Mouse (Mus musculus) left cerebral cortex, postnatal 4 days (tissue): ENCODE measurements around the gene F5. TPM values are rescaled to one million over a fixed set of nuclear protein-coding genes. Genes with fewer than 3 reads are reported as not detected.
A peak's percentile ranks its signal among the peaks of the same experiment; 100 is the strongest.
"Not testable (repeated sequence)": the region's sequence is repeated elsewhere in the genome, so short reads cannot be mapped to it uniquely, and the experiment has no call there.

Experiments
- DNase-seq: peaks from one replicate; pipeline ENCODE4 v3.0.0-alpha.2; 2022
- intact Hi-C: fragments of 180-260 bp; cut with DNase I; formaldehyde crosslinking; loops from one replicate; pipeline ENCODE4 v1.15.1; 2025
- total RNA-seq, 2 experiments: library from RNA; stranded (reverse); gene quantifications; 2 replicates each; pipeline ENCODE4 v1.2.3; 2021

Gene F5
- total RNA-seq, 2 experiments from 2014 or later: 0.14 to 0.24 TPM

GRCm38 (mm10) chr1:164220261-164220660 lies 68.6 kb downstream of the F5 start:
- no peak for DNase-seq
- intact Hi-C loops: no loop called here

DNA sequence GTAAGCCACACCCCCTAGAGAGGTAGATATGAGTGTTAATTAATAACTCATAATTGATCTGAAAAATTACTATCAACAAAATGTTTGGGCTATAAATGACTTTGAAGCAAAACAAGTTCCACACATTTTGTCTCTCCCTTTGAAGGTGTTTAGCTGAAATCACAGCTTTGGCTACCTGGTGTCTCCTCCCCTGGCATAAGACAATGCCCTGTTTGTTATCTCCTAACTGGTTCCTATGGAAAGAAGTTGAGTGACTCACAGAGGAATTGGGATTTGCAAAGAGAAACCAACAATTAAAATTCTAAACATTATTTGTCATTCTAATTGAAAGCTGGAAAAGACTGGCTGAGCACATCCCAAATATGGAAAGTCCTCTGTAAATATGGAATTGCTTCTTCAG lies 71.5 kb downstream of the F5 start:
- intact Hi-C loops: no loop called here
- no peak for DNase-seq

GRCm38 (mm10) chr1:164231937-164232570 lies 80.4 kb downstream of the F5 start:
- DNase-seq, intact Hi-C loops: not testable (repeated sequence)

- no peak for DNase-seq
- intact Hi-C loops: no loop called here
These were observed 81.8 kb downstream of the F5 start for GRCm38 (mm10) chr1:164233447-164233846.

DNA sequence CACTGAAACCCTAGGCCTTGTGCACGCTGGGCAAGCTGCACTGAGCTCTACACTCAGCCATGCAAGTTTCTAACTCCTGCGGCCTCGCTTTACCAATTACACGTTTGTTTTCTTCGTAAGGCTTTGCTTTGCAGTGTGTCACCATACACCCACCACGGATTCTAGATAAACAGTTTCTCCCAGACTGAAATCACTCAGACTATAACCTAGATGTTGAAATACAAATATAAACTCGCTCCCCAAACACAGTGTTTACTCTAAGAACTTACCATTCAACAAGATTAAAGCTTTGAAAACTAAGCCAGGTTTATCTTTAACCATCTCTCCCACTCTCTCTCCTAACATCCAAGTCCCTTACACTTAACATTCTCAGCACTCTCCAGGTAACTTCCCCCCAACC lies 83.4 kb downstream of the F5 start:
- intact Hi-C loops: no loop called here
- DNase-seq: no peak

DNA sequence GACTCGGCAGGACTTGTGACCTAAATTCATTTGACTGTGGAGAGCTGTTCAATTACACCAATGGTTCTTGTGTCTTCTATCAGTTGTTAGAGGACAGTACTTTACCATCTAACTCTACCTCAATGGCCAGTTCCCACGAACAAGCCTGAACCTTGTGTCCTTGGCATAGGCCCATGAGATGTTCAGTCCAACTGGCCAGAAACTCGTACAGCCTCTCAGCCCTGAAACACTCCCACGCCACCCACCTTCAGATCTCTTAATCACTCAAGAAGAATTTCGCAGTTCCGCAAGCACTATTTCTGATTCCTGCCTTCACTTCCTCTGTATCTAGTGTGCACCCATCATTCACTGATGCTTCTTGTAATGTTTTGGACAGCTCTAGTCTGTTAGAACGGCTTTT lies 84.4 kb downstream of the F5 start:
- intact Hi-C loops: no loop called here
- DNase-seq: no peak

GRCm38 (mm10) chr1:164241494-164241893 lies 89.9 kb downstream of the F5 start:
- no peak for DNase-seq
- intact Hi-C loops: no loop called here

- DNase-seq: no peak
- intact Hi-C loops: no loop called here
These were observed 91.2 kb downstream of the F5 start for GRCm38 (mm10) chr1:164242809-164243208.

DNA sequence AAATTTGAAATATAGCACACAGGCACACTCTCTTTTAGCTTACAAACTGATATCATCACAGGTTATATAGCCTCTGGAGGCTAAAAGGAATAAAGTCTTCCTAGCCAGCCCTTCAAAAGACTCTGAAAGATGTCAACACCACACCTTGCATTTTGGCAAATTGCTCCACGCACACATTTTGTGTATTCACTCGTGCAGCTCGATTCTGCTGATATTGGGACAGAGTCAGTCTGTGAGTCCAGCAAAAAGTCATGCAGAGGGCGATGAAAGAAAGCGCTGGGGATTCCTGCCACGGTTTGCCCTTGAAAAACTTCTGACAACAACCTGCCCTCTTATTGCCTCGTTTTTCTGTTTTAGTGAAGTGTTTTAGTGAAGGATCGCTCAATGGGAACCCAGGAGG lies 95.8 kb downstream of the F5 start:
- DNase-seq: no peak
- intact Hi-C loops: no loop called here

DNA sequence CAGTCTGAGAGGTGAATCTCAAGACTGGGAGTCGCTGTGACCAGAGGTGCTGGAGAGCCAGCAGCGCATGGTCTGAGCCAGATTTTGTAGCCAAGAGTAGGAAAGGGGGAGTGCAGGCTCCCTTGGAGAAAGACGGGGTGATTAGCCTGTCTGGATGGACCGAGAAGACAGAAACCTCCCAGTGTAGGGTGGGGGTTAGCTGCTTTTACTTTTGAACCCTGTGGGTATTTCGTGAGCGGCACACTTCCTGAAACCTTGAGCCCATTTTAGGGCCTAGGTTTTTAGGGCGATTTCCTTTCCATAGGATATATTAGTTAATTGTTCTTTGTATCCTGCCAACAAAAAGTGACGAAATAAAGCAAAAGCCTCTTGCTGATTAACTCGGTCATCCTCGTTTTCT lies 96.3 kb downstream of the F5 start:
- intact Hi-C loops: no loop called here
- DNase-seq: no peak

GRCm38 (mm10) chr1:164248465-164249331 lies 97.1 kb downstream of the F5 start, which contains the start of gene Slc19a2:
TSS of gene Slc19a2 (plus strand) at chr1:164249046.
- DNase-seq: peak; percentile 99
- intact Hi-C loops: no loop called here

GRCm38 (mm10) chr1:164249332-164249711 lies 97.7 kb downstream of the F5 start:
- intact Hi-C loops: no loop called here
- no peak for DNase-seq

DNA sequence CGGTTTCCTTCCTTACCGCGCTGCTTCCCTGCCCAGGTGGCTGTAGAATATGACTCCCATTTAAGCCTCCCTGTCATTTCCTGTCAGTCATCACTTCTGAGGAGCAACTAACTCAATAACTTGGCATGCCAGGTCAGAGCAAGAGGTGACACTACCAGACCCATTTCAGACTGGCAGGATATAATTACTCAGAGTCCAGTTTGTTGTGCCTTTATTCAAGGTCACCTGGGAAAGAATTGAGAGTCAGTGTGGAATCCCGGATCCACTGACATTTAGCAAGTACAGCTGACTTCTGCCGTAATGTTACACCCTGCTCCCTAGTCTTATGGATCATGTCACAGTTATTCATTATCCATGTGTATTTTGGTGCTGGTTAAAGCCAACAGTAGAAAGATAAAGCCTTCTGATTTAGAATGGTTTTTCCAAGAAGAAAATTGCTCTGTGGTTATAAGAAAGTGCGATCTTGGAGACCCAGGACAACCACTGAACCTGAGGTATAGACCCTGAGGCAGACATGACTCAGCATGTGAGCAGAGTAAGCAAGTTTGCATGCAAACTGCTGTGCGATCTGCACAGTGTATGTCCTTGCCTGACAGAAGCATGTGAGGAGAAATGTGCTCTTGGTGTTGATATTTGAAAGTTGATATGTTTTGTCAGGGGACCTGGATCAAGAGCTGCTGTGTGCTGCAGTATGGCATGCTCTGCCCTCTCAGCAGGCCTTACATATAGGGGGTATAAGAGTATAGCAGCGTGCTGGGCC lies 98.9 kb downstream of the F5 start:
- DNase-seq: no peak
- intact Hi-C loops: no loop called here

DNA sequence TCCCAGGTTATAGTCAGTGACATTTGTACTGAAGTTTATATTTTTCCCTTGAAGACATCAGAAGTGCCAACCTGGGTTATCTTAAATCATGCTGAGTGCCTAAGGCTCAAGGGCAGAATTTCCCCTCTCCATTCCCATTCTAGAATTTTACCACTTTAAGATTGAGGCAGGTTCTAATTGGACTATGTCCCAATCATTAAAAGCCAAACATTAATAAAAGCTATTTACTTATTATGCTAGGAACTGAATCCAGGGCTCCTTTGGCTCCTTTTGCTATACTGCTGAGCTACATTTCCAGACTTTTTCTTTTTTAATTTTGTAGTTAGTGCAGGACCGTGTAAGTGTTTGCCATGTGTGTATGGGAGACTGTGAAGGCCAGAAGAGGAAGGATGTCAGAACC lies 99.8 kb downstream of the F5 start:
- intact Hi-C loops: no loop called here
- DNase-seq: no peak

- intact Hi-C loops: no loop called here
- no peak for DNase-seq
These were observed 100.9 kb downstream of the F5 start for GRCm38 (mm10) chr1:164252551-164252950.

DNA sequence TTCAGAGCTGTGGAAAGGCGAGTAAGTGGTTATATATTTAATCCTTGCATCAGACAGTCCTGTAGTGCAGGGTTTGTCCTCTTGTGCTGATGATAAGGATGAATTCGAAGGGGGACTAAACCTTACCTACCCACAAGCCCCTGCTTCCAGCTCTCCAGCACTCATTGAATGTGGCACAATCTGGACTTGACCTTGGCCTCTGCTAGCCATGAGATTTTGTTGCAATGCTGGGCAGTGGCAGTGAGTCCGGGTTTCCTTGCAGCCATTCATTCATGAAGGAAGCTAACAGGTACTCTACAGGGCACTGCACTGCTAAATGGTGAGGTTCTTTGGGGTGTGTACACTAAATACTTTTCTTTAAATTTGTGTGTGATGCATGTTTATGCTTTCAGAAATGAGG lies 103.2 kb downstream of the F5 start:
- intact Hi-C loops: no loop called here
- no peak for DNase-seq

DNA sequence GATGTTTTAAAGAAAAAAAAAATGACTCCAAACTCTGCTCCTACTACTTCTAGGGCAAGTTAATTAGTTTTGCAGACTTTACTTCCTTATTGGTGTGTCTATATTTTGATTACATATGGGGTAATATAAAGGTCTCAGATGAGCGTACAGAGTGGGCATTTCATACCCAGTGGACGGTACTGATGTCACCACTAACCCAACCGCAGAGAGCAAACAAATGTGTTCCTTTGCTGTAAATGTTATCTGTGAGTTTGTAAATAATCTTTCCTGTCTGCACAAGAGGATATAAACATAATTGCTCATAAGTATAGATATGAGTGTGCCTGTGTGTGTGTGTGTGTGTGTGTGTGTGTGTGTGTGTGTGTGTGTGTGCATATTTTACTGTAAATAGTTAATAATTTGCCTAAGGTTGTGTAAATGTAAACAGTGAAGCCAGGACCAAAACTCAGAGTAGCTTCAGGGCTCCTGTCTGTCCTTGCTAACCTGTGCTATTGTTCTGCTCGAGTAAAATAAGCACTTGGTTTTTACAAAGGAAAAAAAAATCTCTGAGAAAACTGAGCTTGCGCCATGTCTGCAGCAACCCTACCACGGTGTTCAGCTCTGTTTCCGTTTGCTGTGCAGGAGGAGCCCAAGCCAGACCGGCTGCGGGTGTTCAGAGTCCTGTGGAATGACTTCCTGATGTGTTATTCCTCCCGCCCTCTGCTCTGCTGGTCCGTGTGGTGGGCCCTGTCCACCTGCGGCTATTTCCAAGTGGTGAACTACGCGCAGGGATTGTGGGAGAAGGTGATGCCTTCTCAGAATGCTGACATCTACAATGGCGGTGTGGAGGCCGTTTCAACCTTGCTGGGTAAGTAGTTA lies 108.8 kb downstream of the F5 start:
- DNase-seq: no peak
- intact Hi-C loops: no loop called here

DNA sequence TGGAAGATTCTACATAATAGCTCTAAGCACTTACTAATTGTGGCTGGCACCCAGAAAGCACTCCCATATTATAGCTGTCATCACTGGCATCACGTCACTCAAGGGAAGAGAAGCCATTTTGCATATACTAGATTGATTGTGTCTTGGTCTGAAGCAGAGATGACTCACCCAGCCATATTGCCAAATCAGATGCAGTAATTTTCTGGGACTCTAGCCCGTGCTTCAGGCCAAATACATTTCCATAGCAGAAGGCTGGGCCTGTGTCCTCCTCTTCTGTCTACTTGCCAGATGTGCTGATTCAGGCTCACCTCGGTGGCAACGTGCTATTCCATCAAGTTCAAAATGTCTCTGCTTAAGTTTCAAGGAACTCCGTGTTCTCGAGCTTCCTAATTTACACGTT lies 109.9 kb downstream of the F5 start:
- DNase-seq: no peak

More for the DNA sequence above, 109.9 kb downstream of the F5 start:
- intact Hi-C loops: no loop called here
